Mouse (Mus musculus) right cerebral cortex, postnatal 14 days (tissue): Measurements from ENCODE around the gene Ephb1.

Experiments used
- DNase-seq: peaks from one replicate; pipeline ENCODE4 v3.0.0; 2022

The Ephb1 gene

GRCm38 (mm10) chr9:101877109-101877987 lies 477.1 kb downstream of the Ephb1 start:
- no peak for DNase-seq

- DNase-seq, result no peak
Observed at GRCm38 (mm10) chr9:101875306-101875705, 479.2 kb downstream of the Ephb1 start.
